Mouse (Mus musculus): Measurements from ENCODE around the gene Usp42. TPM values are rescaled to one million over a fixed set of nuclear protein-coding genes. Genes with fewer than 3 reads are reported as not detected.

The Usp42 gene
- polyA plus RNA-seq, 1 experiment from 2014 or later, result 37.3 TPM

DNA sequence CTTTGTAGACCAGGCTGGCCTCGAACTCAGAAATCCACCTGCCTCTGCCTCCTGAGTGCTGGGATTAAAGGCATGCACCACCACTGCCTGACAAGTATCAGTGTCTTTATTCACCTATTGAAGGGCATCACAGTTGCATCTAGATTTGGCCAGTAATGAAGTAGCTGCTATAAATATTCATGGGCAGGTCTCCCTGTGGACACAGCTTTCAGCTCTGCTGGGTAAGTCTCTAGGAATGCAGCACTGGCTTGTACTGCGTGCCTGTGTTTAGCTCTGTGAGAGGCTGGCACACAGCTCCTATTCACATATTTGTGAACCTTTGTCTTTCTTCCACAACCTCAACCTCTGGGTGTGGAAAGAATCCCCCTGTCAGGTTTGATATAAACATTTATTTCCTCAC, 63.2 kb downstream of the Usp42 start:
- H3K27ac ChIP-seq (replicated peaks), result no peak overlapping the region
- no peak for ATAC-seq (ENCODE audit: low FRiP score, low read depth)
- H3K27me3 ChIP-seq, result no peaks in the 10 kb centered on the region
- H3K9me3 ChIP-seq, result no peaks in the 10 kb centered on the region
- WGBS, result 42% methylated on average over 2 of the region's 2 CpGs
- H3K9ac ChIP-seq (replicated peaks), result no peak overlapping the region
- H3K4me3 ChIP-seq, result no peak overlapping the region
- H3K4me2 ChIP-seq (replicated peaks), result no peak overlapping the region
- H3K36me3 ChIP-seq, result no peaks in the 10 kb centered on the region
- H3K4me1 ChIP-seq, result 0 out of 2 replicates have a peak, but pooled peaks cover 2% of the 10 kb centered on the region

DNA sequence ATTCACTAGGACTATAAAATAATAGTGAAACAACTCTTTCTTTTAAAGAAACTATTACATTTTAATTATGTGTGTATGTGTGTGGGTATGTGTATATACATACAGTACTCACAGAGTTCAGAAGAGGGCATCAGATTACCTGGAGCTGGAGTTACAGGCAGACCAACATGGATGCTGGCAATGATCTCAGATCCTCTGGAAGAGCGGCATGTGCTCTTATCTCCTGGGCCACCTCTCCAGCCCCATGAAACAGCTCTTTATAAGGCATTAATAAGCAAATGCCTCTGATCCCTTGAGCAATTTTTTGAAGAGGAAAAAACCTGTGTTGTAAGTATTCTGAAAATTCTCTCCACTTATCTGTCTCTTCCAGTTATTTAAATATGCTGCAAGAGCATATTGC, 66.1 kb downstream of the Usp42 start:
- Histone ChIP-seq H3K9me3 (no peaks in the 10 kb centered on the region), H3K27ac (replicated peaks) (no peak overlapping the region), H3K4me1 (no peaks in the 10 kb centered on the region), H3K36me3 (no peaks in the 10 kb centered on the region), H3K4me3 (no peak overlapping the region), H3K4me2 (replicated peaks) (no peak overlapping the region), H3K9ac (replicated peaks) (no peak overlapping the region), H3K27me3 (no peaks in the 10 kb centered on the region)
- WGBS, result 91% methylated on average over 1 of the region's 1 CpGs
- ATAC-seq (ENCODE audit: low FRiP score, low read depth), result no peak

DNA sequence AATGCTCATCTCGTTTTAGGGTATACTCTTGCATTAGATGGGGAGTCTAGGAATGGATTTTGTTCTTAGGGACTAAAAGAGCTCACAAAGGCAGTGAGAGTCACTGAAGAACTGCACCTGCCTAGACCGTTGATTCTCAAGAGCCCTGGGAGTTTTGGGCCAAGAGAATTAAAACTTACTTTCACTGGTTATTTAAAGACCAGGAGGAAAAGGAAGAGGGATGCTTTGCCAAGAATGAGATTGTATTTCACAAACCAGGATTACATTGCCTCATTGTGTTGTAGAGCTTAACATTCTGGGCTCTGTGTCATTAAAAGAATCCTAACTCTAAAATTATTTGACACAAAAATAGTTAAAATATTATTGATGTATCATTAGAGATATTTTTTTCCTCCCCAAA, 66.5 kb downstream of the Usp42 start:
- 85% methylated on average over 2 of the region's 2 CpGs for WGBS
- H3K4me2 ChIP-seq (replicated peaks), result no peak overlapping the region
- no peaks in the 10 kb centered on the region for H3K4me1 ChIP-seq
- H3K4me3 ChIP-seq, result no peak overlapping the region
- ATAC-seq (ENCODE audit: low FRiP score, low read depth), result no peak
- no peak overlapping the region for H3K27ac ChIP-seq (replicated peaks)
- no peak overlapping the region for H3K9ac ChIP-seq (replicated peaks)
- H3K36me3 ChIP-seq, result no peaks in the 10 kb centered on the region
- H3K27me3 ChIP-seq, result no peaks in the 10 kb centered on the region
- H3K9me3 ChIP-seq, result no peaks in the 10 kb centered on the region

DNA sequence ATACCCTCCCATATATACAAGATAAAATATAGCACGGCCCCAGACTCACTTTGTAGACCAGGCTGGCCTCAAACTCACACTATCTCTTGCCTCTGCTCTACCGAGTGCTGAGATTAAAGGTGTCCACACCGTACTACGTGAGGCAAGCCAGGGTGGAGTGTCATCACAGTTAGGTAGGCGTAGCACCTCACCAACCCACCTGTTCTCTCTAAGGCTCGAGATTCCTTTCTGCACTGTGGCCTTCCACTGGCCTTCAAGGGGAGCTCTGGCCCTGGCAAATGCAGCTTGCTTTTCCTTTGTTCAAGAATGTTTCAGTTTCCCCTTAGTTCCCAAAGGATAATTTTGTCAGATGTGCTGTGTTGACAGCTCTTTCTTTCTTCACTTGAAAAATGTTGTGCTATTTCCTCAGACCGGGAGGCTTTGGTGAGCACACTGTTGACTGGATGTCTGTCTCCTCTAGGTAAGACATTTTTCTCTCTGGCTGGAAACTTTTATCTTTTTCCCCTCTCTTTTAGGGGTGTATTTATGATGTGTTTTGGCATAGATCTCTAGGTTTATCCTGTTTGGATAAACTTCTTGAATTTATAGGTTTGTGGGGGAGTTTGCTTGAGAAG, 68.9 kb downstream of the Usp42 start:
- Histone ChIP-seq H3K4me2 (replicated peaks) (no peak overlapping the region), H3K4me3 (no peak overlapping the region), H3K27ac (replicated peaks) (no peak overlapping the region), H3K27me3 (no peaks in the 10 kb centered on the region), H3K9ac (replicated peaks) (no peak overlapping the region), H3K9me3 (no peaks in the 10 kb centered on the region), H3K4me1 (no peaks in the 10 kb centered on the region), H3K36me3 (no peaks in the 10 kb centered on the region)
- ATAC-seq (ENCODE audit: low FRiP score, low read depth), result no peak
- 91% methylated on average over 7 of the region's 7 CpGs for WGBS

Other genes starting within 250 kb of the Usp42 start
- 384 and 397 TPM in 2 replicates for gene Rac1, start 204.2 kb downstream of the Usp42 start, polyA plus RNA-seq (2016; fragmentation: Nextera tagmentation; extraction: Ambion mirVana)
- 32.2 and 32.3 TPM in 2 replicates for gene Cyth3, start 109.8 kb downstream of the Usp42 start, polyA plus RNA-seq (2016; fragmentation: Nextera tagmentation; extraction: Ambion mirVana)
- 44.8 and 47.6 TPM in 2 replicates for gene Eif2ak1, start 85.5 kb upstream of the Usp42 start, polyA plus RNA-seq (2016; fragmentation: Nextera tagmentation; extraction: Ambion mirVana)
- gene Ankrd61, start 165.4 kb upstream of the Usp42 start, polyA plus RNA-seq (2016; fragmentation: Nextera tagmentation; extraction: Ambion mirVana), result 0.43 and 0.51 TPM in 2 replicates
- 73.0 and 91.7 TPM in 2 replicates for gene Aimp2, start 177.6 kb upstream of the Usp42 start, polyA plus RNA-seq (2016; fragmentation: Nextera tagmentation; extraction: Ambion mirVana)
- 34.5 and 35.8 TPM in 2 replicates for gene Pms2, start 177.7 kb upstream of the Usp42 start, polyA plus RNA-seq (2016; fragmentation: Nextera tagmentation; extraction: Ambion mirVana)
- gene Gm42421, start 195.9 kb upstream of the Usp42 start, polyA plus RNA-seq (2016; fragmentation: Nextera tagmentation; extraction: Ambion mirVana), result 1.3 and 2.3 TPM in 2 replicates
- gene Rsph10b, start 200.8 kb upstream of the Usp42 start, polyA plus RNA-seq (2016; fragmentation: Nextera tagmentation; extraction: Ambion mirVana), result 0.82 and 1.5 TPM in 2 replicates